Mouse (Mus musculus): Measurements from ENCODE around the gene Spock1. TPM values are rescaled to one million over a fixed set of nuclear protein-coding genes. Genes with fewer than 3 reads are reported as not detected.

The Spock1 gene
- total RNA-seq, 4 experiments from 2014 or later, result 237 to 285 (median 263) TPM

GRCm38 (mm10) chr13:57734549-57734948 lies 173.6 kb downstream of the Spock1 start:
- no peak for DNase-seq (ENCODE audit: low spot score in 2 of 2)

GRCm38 (mm10) chr13:57733521-57733920 lies 174.6 kb downstream of the Spock1 start:
- no peak for DNase-seq (ENCODE audit: low spot score in 2 of 2)

- no peak for DNase-seq (ENCODE audit: low spot score in 2 of 2)
Observed at GRCm38 (mm10) chr13:57732251-57732650, 175.9 kb downstream of the Spock1 start.

DNA sequence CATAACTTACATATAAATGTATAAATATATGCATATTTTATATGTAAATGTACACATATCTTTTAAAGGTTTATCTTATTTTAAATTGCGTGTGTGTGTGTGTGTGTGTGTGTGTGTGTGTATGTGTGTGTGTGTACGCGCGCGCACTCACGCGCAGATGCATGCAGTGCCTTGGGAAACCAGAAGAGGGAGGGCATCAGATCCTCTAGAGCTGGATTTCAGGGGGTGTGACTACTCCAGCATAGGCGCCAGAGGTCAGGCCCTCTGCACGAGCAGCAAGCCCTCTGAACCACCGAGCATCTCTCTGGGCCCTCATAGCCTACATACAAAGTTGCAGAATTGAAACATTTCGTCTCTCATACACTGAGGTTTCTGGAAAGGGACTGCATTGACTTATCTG lies 180.4 kb downstream of the Spock1 start:
- DNase-seq (ENCODE audit: low spot score in 2 of 2), result no peak

DNA sequence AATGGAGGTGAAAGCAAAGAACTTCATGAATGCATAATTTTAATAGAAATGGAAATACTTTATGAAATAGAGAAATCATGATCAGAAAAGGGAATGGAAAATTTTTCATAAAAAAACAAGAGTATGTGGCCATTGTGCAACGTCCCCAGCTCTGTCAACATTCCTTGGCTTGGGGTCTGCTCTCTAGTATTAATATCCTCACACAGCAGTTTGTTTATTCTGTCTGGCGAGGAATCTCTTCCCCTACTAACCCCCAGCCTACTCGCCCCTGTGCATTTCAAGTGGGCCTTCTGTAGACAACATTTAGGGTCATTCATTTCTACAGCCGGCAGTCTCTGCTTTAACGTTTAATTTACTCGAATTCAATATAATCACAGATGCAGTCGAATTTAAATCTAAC lies 181.5 kb downstream of the Spock1 start:
- DNase-seq (ENCODE audit: low spot score in 2 of 2), result no peak

- no peak for DNase-seq (ENCODE audit: low spot score in 2 of 2)
Observed at GRCm38 (mm10) chr13:57722329-57722936, 185.7 kb downstream of the Spock1 start.

DNA sequence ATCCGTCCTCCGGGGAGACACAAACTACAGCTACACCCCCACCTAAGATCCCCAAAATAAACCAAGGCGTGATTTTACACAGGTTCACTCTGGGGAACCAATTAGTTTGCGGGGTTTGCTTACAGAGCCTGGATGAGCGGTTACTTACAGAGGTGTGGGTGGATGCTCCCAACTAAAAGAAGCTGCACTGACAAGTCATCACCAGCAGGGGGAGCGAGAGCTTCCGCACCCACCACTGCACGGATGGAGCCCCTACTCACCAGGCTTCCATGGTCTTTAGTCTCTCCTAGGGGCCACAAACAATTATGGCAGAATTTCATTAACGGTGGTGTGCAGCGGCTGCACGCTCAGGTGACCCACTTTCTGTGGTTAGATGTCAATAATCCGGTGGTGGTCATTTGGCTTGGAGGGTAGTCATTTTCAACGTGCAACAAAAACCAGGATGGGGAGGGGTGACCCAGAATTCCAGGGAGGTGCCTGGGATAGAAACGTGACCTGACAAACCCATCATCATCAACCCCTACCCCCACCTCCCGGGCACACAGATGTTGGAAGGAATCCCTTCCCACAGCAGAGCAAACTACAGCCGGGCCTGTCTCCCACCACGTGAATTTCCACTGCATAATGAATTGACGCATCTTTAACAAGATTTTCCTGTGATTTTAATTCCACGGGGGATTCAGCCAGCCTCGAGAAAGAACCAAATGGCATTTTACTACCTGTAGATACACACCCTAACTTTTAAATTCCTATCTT lies 186.4 kb downstream of the Spock1 start:
- peak in 1 of 2 experiments; percentile 45 for DNase-seq (ENCODE audit: low spot score in 2 of 2)

DNA sequence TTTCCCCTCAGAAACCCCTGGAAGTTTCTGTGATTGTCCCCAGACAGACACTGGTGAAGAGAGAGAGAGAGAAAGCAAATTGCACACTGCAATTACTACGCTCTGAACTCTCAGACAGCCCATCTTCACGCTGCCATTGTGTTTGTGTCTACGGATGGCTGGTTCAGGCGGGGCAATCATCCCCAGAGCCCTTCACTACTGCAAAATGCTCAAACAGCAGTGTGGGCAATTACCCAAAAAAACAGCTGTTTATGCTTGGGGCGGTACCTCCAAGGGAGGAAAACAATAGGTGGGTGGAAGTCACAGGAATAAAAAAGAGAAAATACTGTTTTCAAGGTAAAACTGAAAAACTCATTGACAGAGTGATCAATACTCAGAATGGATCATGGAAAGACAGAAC lies 190.0 kb downstream of the Spock1 start:
- DNase-seq (ENCODE audit: low spot score in 2 of 2), result no peak

GRCm38 (mm10) chr13:57712910-57713309 lies 195.2 kb downstream of the Spock1 start:
- DNase-seq (ENCODE audit: low spot score in 2 of 2), result no peak

DNA sequence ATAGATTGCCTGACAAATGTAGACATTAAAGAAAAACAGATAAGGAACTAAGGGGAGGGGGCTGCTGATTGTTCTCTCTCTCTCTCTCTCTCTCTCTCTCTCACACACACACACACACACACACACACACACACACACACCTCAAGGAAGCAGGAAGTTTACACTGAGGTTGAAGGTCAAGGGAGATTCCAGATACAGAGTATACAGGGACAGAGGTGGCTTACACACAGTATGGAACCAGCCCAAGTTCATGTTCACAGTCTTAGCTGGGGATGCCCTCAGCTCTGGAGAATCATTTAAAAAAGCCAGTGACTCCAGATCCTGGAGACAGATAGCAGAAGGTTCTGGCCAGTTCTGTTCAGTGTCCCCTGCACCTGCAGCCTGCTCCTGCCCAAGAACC lies 199.7 kb downstream of the Spock1 start:
- no peak for DNase-seq (ENCODE audit: low spot score in 2 of 2)

GRCm38 (mm10) chr13:57702966-57703365 lies 205.2 kb downstream of the Spock1 start:
- DNase-seq (ENCODE audit: low spot score in 2 of 2), result no peak

GRCm38 (mm10) chr13:57696685-57697084 lies 211.4 kb downstream of the Spock1 start:
- DNase-seq (ENCODE audit: low spot score in 2 of 2), result no peak

DNA sequence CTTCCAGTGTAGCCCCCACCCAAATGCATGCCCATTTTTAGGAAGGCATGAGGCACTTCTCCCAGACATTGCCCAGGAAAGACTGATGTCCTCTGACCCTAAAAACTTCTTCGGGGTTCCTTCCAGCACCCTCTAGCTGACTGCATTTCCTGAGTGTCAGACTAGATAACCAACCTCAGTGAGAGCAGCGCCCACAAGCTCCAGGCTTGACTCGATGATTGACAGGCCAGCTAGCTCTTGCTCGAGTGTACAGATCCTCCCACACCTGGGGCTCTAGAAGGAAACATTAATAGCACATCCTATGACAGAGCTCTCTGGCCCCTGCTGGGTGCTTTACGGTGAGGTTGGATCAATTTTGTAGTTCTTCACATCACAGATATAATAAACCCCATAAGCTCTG lies 219.2 kb downstream of the Spock1 start:
- DNase-seq (ENCODE audit: low spot score in 2 of 2), result no peak

DNA sequence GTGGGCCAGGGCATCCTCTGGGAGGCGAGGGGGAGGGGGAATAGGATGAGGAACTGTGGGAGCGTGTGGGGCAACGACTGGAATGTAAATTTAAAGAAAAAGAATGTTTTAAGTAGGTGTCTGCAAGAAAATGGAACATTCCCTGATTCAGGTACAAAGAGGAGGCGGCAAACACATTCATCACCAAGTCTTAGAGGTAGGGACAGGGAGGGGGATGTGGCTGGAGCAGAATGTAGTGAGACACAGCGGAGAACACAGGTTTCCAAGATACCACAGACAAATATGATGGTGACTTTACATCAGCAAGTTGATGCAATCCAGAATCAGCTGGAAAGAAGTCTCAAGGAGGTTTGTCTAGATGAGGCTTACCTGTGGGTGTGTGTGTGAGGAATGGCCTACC lies 221.7 kb downstream of the Spock1 start:
- peak in 1 of 2 experiments; percentile 51 for DNase-seq (ENCODE audit: low spot score in 2 of 2)

DNA sequence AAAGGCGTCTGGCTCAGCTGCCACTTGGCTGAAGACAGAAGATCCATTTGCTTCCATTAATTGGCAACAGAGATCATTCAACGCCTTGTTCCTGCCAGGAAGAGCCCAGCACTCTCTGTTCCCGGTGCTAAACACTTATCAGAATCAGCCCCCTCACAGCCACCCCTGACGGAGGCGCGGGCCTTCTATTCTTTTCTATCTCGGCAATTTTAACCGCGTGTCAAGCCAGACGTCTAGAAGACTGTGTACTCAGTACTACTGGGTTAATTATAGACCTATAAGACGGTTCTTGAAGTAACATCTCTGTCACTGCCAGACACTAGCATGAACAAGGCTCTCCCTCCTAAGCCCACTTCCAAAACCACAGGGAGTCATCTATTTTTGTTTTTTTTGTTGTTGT lies 222.9 kb downstream of the Spock1 start:
- DNase-seq (ENCODE audit: low spot score in 2 of 2), result peak in 1 of 2 experiments; percentile 22

GRCm38 (mm10) chr13:57679591-57679990 lies 228.5 kb downstream of the Spock1 start:
- DNase-seq (ENCODE audit: low spot score in 2 of 2), result no peak

GRCm38 (mm10) chr13:57676820-57677219 lies 231.3 kb downstream of the Spock1 start:
- no peak for DNase-seq (ENCODE audit: low spot score in 2 of 2)

GRCm38 (mm10) chr13:57673399-57673798 lies 234.7 kb downstream of the Spock1 start:
- DNase-seq (ENCODE audit: low spot score in 2 of 2), result no peak

DNA sequence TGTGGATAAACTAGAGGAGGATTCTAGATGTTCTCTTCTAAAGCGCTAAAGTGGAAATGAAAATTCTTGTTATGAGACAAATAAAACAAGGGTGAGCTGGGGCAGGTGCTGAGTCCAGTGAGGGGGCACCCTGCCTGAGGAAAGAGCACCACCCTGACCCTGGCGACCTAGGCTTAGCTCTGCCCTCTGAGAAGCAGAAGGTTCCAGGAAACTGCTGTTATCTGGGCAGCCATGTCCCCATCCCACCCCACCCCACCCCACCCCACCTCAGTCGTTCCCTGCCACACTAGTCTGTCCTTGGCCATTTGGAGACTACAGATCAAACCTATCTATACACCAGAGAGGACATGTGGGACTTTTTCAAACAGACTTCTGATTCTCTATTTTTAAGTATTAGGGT lies 235.4 kb downstream of the Spock1 start:
- DNase-seq (ENCODE audit: low spot score in 2 of 2), result no peak

DNA sequence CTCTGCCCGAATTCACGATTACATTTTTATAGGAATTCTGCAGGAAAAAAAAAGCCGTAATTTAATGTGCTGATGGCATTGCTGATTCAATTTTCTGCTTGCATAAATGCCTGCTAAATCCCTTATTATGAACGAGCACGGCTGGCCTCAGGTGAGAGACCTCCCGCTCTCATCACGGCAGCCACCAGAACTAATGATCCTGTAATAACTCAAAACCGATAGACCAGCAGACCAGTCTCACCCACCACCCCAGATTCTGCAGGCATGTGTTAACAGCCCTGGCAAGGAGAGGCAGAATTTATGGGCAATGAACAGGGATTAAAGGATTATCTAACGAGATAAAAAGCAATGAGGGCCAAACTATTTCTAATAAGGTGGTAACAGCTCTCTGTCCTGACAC lies 236.2 kb downstream of the Spock1 start:
- DNase-seq (ENCODE audit: low spot score in 2 of 2), result no peak

- DNase-seq (ENCODE audit: low spot score in 2 of 2), result no peak
Observed at GRCm38 (mm10) chr13:57671322-57671721, 236.8 kb downstream of the Spock1 start.

- DNase-seq (ENCODE audit: low spot score in 2 of 2), result no peak
Observed at GRCm38 (mm10) chr13:57667621-57668020, 240.5 kb downstream of the Spock1 start.

All from left cerebral cortex, adult 8-10 months (tissue).